Mouse (Mus musculus): ENCODE data around the gene Rrp15.

The Rrp15 gene

DNA sequence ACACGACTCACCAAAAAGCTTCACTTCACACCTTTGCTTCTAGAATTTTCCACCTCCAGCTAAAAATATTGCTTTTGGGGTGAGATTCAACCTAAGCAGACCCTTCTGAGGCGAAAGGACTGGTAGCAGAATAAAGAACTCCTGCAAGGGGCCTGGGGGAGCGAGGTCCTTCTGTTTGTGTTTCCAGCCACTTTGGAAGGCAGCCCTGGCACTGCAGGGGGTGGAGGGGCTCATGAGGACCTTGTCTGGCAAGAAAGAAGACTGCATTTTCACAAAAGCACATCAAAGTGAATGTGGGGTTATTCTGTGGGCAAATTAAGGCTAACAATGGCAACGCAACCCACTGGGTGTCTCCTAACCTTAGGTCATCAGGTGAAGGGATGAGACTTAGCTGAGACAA is 76.0 kb downstream of the Rrp15 start:
- DNase-seq (ENCODE audit: low spot score): no peak
